Mouse (Mus musculus): Measurements from ENCODE around the gene Tma7.

The Tma7 gene

DNA sequence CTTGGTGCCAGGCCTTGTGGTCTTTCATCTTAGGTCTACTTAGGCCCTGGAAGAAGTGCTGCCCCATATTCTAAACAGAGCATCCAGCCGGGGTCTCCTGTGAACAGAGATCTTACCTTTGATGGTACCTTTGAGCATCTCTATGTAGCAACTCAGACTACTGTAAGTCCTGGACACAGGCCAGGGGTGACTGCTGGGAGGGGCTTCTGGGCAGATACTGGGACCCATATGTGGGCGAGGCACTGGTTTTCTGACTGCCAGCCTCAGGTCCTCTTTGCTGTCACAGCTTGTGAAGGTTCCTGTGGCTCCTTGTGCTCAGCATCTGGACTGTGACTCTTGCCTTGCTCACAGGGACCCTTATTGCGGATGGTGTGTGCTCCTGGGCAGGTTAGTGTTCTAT, 20.2 kb upstream of the Tma7 start:
- no peak for DNase-seq (ENCODE audit: low read depth, low spot score)

DNA sequence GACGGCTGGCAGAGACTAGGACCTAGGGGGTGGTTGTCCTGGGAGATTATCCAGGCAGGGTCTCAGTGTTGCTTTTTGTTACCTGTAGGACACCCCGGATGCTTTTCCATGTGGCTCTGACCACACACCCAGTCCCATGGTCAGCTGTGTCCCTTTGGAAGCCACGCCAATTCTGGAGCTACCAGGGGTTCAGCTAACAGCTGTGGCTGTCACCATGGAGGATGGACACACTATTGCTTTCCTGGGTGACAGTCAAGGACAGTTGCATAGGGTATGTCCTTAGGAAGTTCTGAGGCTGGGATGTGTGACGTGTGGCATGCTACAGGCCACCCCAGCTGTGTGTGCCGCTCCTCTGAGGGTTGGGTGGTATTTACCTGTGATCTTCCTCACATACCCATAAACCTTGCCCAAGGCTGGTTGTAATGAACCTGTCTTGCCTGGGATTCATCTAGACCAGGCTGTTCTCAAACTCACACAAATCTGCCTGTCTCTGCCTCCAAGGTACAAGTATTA, 19.6 kb upstream of the Tma7 start:
- DNase-seq (ENCODE audit: low read depth, low spot score), result no peak

DNA sequence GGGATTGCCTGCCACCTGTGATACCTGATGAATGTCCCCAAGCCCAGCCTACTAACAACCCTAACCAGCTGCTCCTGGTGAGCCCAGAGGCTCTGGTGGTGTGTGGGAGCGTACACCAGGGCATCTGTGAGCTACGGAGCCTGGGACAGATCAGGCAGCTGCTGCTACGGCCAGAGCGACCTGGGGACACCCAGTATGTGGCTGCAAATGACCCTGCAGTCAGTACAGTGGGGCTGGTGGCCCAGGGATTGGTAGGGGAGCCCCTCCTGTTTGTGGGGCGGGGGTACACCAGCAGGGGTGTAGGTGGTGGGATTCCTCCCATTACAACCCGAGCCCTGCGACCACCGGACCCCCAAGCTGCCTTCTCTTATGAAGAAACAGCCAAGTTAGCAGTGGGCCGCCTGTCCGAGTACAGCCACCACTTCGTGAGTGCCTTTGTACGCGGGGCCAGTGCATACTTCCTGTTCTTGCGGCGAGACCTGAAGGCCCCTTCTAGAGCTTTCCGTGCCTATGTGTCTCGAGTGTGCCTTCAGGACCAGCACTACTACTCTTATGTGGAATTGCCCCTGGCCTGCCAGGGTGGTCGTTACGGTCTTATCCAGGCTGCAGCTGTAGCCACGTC, 18.0 kb upstream of the Tma7 start:
- DNase-seq (ENCODE audit: low read depth, low spot score), result no peak

DNA sequence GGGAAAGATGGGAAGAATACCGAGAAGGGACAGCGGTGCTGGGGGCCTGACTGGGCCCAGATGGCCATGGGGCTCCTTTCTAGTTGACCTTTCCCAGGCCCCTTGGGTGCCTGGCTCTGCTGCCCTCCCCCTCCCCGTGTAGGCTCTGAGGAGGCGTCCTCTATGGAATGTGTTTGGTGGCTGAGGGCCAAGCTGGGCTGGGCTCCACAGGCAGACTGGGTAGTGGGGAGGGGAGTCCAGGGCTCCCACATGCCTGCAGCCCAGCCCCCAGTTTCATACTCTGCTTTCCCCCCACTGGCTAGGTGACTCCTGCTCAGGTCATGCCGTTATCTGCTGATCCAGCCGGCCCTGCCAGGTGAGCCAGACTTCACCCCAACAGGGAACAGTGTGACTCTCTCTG, 16.6 kb upstream of the Tma7 start:
- no peak for DNase-seq (ENCODE audit: low read depth, low spot score)

DNA sequence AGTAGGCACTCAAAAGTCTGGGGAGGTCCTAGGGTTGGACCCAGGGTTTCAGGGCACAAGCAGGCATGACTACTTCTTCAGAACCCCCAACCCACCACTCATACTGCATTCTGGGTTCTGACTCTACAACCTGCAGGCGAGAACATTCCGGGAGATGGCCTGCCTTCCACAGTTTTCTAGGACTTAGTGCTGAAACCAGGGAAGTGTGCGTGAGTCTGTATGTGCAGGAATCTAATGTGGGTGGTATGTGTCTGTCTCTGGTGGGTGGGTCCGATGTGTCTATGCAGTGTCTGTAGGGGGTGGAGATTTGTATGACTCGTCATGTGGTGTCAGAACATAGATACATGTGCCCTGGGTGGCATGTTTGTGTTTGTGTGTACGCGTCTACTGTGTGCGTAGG, 16.0 kb upstream of the Tma7 start:
- no peak for DNase-seq (ENCODE audit: low read depth, low spot score)

DNA sequence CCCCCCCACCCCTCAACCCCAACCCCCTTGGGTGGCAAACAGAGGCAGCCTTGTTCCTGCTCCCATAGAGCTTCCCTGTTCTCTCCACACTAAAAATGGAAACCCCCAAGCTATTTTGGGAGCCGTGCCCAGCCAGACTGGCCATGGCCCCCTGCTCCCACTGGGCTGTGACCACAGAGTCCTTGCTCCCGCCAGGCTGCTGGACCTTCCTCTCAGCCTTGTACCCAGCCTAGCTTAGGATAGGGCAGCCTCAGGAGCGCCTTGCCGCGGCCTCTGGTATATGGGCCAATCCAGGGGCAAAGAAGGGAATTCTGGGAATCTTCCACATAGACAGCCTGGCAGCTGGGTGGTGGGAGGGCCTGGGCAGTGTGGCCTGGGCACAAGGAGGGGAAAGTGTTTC, 15.4 kb upstream of the Tma7 start:
- no peak for DNase-seq (ENCODE audit: low read depth, low spot score)

DNA sequence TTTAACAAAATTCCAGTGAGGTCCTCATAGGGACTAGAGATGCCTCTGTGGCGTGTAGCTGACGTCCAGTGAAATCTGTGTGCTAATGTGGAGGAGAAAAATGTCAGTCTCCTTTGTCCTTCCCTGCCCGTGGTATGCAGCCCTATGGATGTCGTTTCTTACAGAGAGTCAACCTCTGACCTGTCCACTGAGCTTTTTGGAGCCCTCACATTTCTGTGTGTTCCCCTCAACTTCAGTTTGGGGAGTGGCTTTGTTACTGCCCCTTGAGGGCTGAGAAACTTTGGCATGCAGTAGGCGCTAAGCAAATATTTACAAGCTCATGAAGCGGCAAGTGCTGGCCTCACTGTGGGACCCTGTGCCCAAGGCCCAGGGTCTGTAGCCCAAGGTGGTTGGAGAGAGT, 14.9 kb upstream of the Tma7 start:
- no peak for DNase-seq (ENCODE audit: low read depth, low spot score)

DNA sequence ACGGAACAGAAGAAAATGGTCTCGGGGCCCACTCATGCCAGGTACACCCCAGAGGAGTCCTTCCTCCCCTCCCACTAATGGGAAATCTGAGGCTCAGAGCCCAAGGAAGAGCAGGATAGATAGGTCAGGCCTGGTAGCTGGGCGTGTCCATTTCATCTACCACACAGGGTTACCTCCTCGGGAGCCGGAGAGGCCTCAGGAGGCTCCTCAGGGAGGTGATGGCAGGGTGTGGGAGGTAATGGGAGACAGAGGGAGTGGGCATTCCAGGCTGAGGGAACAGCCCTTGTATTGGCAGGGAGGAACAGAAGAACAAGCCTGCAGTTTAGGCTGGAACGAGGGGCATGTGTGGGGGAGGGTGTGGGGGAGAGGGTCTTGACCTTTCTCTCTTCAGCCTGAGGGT, 14.5 kb upstream of the Tma7 start:
- no peak for DNase-seq (ENCODE audit: low read depth, low spot score)

DNA sequence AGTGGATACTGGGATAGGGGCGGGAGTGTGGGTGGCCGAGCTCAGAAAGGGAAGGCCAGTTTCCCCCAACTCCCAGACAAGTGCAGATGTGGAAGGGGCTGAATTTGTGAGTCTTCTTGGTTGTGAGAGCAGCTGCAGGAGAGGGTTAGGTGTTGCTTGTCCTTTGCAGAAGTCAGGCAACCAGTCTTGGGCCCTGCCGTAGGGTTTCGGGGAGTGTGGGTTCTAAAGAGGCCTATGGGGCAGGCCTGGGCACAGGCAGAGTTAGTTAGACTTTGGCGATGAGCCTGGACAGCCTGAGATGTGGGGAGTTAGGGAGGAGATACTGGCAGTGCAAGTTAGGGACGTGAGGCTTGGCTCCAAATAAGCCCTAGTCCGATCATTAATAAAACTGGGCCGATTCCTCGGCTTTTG, 13.9 kb upstream of the Tma7 start:
- DNase-seq (ENCODE audit: low read depth, low spot score), result no peak

DNA sequence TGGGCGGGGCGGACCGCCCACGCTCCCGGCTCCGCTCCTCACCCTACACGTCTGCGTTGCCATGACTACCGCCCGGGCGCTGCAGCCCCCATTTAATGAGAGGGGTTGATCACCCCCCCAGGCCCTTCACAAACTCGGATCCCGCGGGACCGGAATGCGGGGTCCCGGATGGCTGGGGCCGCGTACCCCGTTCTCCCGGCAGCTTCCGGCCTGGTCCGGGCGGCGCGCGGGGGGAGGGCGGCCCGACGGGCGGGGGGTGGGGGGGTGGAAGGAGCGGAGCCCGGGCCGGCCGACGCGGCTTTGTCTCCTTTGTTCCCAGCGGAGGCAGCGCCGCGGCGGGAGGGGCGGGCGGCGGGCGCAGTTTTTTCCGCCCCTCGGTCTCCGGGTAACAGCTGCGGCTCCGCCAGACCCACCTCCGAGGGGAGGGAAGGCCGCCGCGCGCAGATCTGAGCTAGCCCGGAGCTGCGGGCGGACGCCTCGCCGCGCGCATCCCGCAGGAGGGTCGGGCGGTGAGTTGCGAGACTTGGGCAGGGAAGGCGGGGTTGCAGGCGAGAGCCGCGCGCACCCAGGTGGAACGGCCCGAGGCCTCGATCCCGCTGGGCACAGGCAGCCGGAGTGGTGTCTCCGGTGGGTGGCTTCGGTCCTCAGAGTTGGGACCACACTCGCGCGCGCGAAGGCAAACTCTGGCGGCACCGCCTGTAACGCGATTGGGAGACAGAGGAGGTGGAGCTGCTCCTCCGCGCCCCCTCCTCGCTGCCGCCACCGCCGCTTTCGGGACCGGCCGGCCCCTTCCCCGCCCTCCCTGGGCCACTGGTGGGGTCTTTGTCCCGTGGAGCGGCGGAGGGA, 13.0 kb upstream of the Tma7 start, which contains the start of gene Plxnb1:
Plxnb1 (plus strand) TSS at position 253 of the 846 bp plus-strand sequence.
- peak; percentile 67 for DNase-seq (ENCODE audit: low read depth, low spot score)

DNA sequence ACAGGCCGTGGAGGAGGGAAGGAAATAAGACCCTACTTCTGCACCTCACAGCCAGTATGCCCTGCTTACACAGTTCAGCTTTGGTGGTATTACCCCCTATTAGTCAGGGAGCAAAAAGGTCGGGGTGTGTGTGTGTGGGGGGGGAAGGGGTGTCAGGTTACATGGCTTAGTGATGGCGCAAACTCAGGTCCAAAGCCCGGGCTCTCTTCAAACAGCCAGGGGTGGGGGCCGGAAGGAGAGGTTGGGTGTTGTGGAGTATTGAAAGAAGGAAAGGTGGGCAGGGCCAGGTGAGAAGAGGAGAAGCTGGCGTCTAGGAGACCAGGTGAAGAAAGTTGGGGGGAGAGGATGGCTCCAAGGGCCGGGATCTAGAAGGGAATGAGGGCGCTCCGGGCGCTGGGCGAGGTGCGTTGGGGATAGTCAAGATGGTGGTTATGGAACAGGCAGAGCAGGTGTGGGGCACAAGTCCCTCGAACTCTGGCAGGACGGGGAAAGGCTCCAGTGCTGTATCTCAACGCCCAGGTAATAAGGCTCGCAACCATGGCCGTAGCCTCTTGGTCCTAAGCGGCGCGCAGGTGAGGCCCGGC, 12.3 kb upstream of the Tma7 start:
- no peak for DNase-seq (ENCODE audit: low read depth, low spot score)

DNA sequence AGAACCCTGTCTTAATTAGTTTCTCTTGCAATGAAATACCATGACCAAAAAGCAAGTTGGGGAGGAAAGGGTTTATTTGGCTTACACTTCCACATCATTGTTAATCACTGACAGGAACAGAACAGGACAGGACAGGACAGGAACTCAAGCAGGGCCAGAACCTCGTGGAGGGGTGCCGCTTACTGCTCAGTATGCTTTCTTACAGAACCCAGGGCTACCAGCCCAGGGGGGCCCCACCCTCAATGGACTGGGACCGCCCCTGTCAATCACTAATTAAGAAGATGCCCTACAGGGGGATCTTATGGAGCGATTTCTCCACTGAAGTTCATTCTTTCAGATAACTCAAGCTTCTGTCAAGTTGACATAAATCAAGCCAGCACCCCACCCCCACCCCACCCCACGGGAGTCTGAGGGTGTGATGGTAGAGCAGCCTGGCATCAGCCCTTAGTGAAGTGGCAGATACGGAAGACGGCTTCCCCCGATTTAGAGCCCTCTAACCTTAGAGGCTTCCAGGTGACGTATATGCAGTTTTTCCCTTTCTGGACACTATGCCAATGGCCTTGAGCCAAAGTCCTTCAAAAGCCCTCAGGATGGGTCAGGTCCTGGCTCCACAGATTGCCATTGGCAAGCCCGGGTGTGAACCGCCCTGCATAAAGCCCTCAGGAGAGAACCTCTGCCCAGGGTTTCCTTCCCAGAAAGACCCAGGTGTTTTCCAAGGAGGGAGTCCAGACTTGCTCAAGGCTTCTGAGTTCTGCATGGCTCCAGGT, 11.6 kb upstream of the Tma7 start:
- no peak for DNase-seq (ENCODE audit: low read depth, low spot score)

DNA sequence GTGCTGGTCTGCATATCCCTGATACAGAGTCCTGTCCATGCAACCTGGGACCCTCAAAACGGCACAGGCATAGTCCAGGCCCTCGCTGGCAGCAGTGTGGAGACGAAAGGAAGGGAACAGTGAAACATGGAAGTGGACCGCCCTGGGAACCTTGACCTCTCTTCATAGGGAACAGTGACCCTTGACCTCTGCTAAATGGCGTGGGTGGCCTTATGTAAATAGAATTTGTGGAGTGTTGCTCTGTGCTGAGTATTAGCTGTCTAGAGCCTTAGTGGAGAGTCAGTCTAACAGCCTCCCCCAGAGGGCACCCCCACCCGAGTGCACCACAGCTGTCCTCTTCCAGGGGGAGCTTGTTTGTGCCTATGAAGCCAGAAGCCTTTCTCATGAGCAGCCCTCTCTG, 10.4 kb upstream of the Tma7 start:
- DNase-seq (ENCODE audit: low read depth, low spot score), result no peak

DNA sequence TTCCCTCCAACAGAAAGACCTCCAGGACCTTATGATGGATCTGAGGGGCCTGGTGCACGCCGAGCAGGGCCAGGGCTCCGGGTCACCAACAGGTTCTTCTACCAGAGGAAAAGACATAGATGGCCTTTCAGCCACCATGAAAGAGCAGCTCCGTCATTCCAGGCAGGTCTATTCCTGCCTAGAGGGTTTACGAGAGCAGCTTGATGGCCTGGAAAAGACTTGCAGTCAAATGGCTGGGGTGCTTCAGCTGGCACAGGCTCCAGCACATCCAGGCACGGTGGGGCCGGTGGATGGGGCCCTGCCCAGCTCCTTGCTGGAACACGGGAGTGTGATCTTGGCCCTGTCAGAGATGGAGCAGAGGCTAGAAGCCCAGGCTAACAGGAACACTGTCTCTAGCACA, 9.4 kb upstream of the Tma7 start:
- DNase-seq (ENCODE audit: low read depth, low spot score), result no peak

DNA sequence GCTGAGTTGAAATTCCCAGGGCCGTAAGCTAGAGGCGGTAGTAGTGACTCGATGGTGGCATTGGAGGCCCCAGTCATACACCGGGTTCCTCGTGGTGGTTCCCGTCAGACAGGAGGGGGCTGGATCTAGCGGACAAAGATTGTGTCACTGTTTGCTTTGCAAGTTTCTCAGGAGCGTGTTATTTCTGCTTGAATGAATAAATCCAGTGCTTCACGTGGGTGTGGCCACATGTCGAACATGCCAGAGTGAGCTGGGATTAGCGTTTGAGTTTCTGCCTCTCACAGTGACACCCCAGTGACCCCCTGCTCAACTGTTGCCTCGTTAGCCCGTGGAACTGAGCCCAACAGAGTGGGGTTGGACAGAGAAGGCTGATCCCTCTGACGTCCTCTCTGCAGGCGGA, 8.1 kb upstream of the Tma7 start:
- no peak for DNase-seq (ENCODE audit: low read depth, low spot score)

DNA sequence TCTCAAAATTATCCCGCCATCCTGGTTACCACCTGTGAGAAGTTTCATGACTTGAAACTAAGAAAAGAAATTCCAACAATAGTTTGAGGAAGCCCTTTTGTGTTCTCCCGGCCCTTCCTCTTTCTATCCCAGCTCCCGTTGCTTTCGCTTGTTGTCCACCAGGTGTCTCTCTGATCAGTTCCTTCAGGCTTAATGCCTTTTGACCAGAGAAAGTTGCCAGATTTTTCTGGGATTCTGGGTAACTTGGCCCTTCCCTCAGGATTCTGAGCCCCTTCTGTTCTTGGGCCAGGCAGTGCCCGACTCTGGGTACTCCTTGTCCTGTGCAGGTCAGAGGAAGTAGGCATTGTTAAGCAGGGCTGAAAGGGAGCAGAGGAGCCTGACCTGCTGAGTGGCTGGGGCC, 5.6 kb upstream of the Tma7 start:
- DNase-seq (ENCODE audit: low read depth, low spot score), result no peak

DNA sequence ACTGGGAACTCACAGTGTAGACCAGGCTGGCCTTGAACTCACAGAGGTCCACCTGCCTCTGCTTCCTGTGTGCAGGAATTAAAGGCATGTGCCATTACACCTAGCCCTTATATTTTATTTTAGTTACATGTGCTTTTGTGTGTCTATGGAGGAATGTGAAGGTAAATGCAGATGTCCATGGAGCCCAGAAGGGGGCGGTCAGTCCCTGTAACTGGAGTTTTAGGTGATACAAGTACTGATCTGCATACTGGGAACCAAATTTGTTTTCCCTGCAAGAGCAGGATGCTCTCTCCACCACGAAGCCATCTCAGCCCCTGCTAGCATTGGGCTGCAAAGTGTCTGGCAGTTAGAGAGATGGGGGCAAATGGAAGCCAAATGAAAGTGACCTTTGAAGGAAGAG, 2.5 kb upstream of the Tma7 start:
- DNase-seq (ENCODE audit: low read depth, low spot score), result no peak

DNA sequence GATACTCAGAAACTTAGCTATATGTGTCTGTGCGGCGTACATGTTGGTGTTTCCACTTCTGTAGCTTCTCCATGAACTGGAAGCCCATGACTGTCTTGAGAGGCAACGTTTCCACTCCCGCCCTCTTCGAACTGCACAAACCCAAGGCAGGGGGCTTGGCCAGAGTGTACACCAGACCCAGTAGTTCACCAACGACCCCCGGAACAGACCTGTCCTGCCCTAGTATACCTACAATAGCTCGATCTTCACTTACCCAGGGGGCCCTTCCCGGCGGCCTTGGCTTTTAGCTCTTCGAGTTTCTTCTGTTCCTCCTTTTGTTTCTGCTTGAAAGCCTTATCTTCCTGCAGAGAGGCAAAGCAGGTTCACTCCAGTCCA, 651 bp downstream of the Tma7 start:
- no peak for DNase-seq (ENCODE audit: low read depth, low spot score)

DNA sequence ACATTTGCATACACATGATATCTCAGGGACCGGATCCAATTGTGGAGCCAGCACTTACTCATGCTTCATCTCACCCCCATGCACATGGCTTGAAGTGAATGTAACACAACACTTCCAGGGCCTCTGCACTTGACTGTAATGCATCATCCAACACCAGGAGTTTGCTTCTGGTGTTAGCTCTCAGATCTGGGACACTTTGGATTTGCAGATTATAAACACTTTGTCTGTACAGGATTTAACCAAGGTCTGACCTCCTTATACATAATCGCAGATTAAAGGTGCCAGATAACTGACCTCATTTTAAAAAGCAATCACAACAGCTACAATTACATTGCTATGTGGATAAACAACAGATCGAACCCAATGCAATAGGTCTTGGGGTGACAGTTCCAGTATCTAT, 1.9 kb downstream of the Tma7 start:
- no peak for DNase-seq (ENCODE audit: low read depth, low spot score)

DNA sequence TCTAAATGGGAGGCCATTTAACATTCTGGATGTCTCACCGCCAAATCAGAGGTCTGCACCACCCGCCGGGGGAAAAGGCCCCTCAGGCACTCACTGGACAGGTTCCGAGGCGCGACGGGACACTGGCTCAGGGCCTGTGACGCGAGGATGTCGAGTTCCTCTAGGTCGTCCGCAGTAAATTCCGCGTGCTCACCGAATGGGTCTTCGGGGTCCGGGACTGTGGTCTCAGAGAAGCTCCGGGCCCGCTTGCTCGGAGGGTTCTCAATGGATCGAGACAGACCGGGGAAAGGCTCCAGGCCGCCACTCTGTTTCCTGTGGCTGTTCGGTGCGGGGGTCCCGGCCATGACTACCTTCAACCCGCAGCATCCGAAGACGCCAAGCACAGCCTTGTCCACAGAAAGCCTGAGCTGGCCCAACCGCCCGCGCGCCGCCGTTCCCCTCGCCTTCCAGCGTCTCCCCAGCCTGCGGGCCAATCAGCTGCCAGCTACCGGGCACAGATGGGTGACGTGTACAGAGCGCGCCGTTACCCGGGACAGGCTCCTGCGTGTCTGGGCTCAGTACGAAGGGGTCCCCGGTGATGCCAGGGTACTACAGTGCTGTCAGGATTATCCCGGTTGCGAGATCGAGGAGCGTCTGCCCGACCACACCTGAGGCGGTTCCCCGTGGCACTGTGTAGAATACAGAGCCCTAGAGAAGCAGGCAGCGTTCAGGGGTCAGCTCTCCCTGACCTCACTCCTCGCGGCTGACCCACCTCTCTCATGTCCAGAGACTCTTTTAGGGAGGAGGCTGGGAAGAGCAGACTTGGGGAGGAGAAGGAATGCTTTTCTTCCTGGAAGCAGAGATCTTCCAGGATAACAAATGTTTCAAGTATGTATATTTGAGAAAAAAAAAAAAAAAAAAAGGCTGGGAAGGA, 8.5 kb downstream of the Tma7 start, which contains the start of gene Atrip:
Atrip (minus strand) TSS at position 464 of the 913 bp plus-strand sequence.
- peak; percentile 83 for DNase-seq (ENCODE audit: low read depth, low spot score)
